Mouse (Mus musculus) forebrain, embryonic 16.5 days (tissue): Measurements from ENCODE around the gene Dnah14. TPM values are rescaled to one million over a fixed set of nuclear protein-coding genes. Genes with fewer than 3 reads are reported as not detected.
A peak's percentile ranks its signal among the peaks of the same experiment; 100 is the strongest.

Experiments used
- ATAC-seq: fragments of 200-750 bp; cut with Nextera tagmentation; 2 replicates; pipeline ENCODE4 v1.8.0; 2017; ENCODE audit warnings: mild to moderate bottlenecking, moderate library complexity
- H3K27ac ChIP-seq: fragments of 300-500 bp; sonication (generic); 2 replicates; pipeline ENCODE4 v1.5.1; 2014; ENCODE audit warnings: low read length, control low read depth
- H3K27me3 ChIP-seq: fragments of 300-500 bp; sonication (generic); replicated peaks from 2 replicates; pipeline ENCODE4 v1.6.1; 2014; ENCODE audit warnings: low read length; ENCODE audit not compliant: control insufficient read depth, insufficient read depth
- H3K36me3 ChIP-seq: fragments of 300-500 bp; sonication (generic); 2 replicates; pipeline ENCODE4 v1.6.1; 2014; ENCODE audit not compliant: control insufficient read depth, insufficient read depth
- H3K4me1 ChIP-seq: fragments of 300-500 bp; sonication (generic); replicated peaks from 2 replicates; pipeline ENCODE4 v1.6.1; 2014; ENCODE audit warnings: low read length; ENCODE audit not compliant: control insufficient read depth, insufficient read depth
- H3K4me2 ChIP-seq: fragments of 300-500 bp; sonication (generic); 2 replicates; pipeline ENCODE4 v1.6.1; 2014; ENCODE audit warnings: mild to moderate bottlenecking, low read length, control low read depth
- H3K4me3 ChIP-seq: fragments of 300-500 bp; sonication (generic); replicated peaks from 2 replicates; pipeline ENCODE4 v1.5.1; 2014; ENCODE audit warnings: mild to moderate bottlenecking, low read length, control low read depth
- H3K9ac ChIP-seq: fragments of 300-500 bp; sonication (generic); replicated peaks from 2 replicates; pipeline ENCODE4 v1.6.1; 2014; ENCODE audit warnings: low read depth, low read length, control low read depth
- H3K9me3 ChIP-seq: fragments of 300-500 bp; sonication (generic); 2 replicates; pipeline ENCODE4 v1.6.1; 2016; ENCODE audit warnings: low read length; ENCODE audit not compliant: control insufficient read depth
- WGBS: fragments of 180-500 bp; shearing (Covaris S2); extraction: QIAGEN DNeasy Blood & Tissue Kit; methylation state at CpG from one replicate; pipeline ENCODE4 v1.1.7; 2014; 5-methylcytosine and 5-hydroxymethylcytosine counted together
- polyA plus RNA-seq: library from polyadenylated mRNA; unstranded; fragments of >200 nt; fragmentation: Nextera tagmentation; extraction: Ambion mirVana; gene quantifications from 2 replicates; pipeline ENCODE4 v1.2.1, GENCODE M21; 2015

The Dnah14 gene
- polyA plus RNA-seq, 1 experiment from 2014 or later = 0.51 TPM

DNA sequence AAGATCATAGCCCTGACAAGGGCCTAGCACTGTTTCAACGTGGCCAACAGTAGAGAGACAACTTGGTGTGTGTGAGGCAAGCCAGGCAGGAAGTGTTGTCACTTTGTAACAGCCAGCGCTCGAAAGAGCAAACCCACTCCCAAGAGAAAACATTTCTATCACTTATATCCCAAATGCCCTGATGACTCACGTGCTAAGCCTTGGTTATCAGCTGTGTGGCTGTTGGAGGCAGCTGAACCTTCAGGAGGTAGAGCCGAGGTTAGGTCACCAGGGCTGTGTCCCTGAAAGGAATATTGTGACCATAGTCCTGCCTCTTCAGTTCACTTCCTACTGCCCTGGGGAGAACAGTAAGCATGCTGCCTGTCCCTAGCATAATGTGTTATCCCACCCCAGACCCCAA lies 25.5 kb upstream of the Dnah14 start:
- Histone ChIP-seq H3K27me3 (no peaks in the 10 kb centered on the region), H3K27ac (no peak overlapping the region), H3K9ac (no peak overlapping the region), H3K9me3 (no peaks in the 10 kb centered on the region), H3K4me1 (peaks cover 10% of the 10 kb centered on the region; the same call in 1 of the 2 replicates), H3K4me3 (no peak overlapping the region), H3K36me3 (no peaks in the 10 kb centered on the region), H3K4me2 (no peak overlapping the region)
- ATAC-seq = no peak
- WGBS = 73% methylated on average over 5 of the region's 5 CpGs

DNA sequence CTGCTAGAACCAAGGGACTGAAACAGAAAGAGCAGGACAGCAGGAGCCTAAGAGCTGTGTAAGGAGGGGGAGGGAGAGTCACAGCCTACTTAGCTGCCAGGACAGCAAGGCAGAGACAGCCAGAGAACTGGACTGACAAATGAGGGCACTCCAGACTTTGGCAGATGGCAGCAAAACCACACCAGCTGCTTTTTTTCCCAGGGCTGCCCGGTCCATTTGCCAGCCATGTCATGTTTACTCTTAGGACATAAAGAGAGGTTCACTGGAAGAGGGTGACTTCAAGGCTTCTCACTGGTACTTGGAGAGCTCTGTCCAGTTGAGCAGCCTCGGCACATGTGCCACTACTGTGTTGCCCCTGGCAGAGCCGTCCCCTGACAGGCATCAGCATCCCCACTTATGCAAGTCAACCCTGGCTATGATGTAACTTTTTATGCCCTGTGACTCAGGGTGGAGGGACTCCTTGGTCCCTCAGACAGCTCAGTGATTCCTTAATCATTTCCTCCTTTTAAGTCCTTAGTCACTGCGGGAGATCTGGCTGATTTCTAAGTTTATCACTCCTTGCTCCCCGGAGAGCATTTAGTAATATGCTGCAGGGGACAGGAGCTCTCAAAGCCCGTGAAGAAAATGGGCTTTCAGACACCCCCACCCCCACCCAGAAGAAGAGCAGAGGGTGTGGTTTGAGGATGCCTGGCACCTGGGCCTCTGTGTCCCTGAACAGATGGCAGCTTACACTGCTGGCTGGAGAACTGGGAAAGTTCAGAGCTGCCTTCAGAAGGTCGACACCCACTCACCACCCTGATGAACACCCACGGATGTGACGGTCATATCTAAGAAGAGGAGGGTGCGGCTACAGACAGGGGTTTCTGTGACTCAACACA lies 23.6 kb upstream of the Dnah14 start:
- no peaks in the 10 kb centered on the region for H3K9me3 ChIP-seq
- no peak overlapping the region for H3K9ac ChIP-seq
- ATAC-seq = peak; percentile 70
- WGBS = 38% methylated on average over 10 of the region's 10 CpGs
- H3K27me3 ChIP-seq = no peaks in the 10 kb centered on the region
- H3K4me3 ChIP-seq = no peak overlapping the region
- H3K4me1 ChIP-seq = peaks cover 10% of the 10 kb centered on the region; the same call in 1 of the 2 replicates
- H3K27ac ChIP-seq = no peak overlapping the region
- H3K36me3 ChIP-seq = no peaks in the 10 kb centered on the region
- no peak overlapping the region for H3K4me2 ChIP-seq

DNA sequence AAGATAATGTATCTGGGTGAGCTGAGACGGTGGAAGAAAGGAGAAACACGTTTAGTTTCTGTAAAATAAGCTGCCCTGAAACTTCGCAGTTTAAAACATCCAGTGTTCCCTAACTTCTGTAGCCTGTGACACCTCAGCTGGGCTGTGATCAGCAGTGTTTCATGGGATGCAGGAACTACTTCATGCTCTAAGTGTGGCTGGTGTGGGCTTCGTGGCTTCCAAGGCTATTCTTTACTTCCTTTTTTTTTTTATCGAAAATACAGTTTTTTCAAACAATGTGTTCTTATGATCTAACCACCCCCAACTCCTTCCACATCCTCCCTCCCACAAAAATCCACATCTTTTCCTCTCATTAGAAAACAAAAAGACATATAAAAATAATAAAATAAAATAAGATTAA lies 20.9 kb upstream of the Dnah14 start:
- Histone ChIP-seq H3K9me3 (no peaks in the 10 kb centered on the region), H3K9ac (no peak overlapping the region), H3K27ac (no peak overlapping the region), H3K4me2 (no peak overlapping the region), H3K4me3 (no peak overlapping the region), H3K4me1 (peaks cover 13% of the 10 kb centered on the region), H3K27me3 (no peaks in the 10 kb centered on the region), H3K36me3 (no peaks in the 10 kb centered on the region)
- no peak for ATAC-seq
- WGBS = 89% methylated on average over 5 of the region's 5 CpGs

DNA sequence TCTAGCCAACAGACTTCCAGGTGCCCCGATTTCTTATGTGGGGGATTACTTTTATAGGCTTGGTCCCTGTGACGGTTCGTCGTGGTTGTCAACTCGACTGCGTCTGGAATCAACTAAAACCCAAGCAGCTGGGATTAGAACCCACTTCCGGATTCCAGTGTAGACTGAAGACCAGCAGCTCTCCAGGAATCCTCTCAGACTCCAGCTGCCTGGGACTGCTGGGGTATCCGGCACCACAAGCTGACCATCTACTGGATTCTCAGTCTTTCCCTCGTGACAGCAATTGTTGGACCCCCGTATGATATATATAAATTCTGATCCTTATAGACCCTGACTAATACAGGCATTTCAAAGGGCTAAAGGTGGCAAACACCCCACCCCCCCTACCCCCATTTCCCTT lies 16.7 kb upstream of the Dnah14 start:
- WGBS = 84% methylated on average over 10 of the region's 10 CpGs
- ATAC-seq = no peak
- H3K27me3 ChIP-seq = no peaks in the 10 kb centered on the region
- H3K4me2 ChIP-seq = no peak overlapping the region
- no peak overlapping the region for H3K9ac ChIP-seq
- no peaks in the 10 kb centered on the region for H3K36me3 ChIP-seq
- H3K27ac ChIP-seq = no peak overlapping the region
- H3K4me1 ChIP-seq = peaks cover 24% of the 10 kb centered on the region
- H3K9me3 ChIP-seq = no peaks in the 10 kb centered on the region
- no peak overlapping the region for H3K4me3 ChIP-seq

DNA sequence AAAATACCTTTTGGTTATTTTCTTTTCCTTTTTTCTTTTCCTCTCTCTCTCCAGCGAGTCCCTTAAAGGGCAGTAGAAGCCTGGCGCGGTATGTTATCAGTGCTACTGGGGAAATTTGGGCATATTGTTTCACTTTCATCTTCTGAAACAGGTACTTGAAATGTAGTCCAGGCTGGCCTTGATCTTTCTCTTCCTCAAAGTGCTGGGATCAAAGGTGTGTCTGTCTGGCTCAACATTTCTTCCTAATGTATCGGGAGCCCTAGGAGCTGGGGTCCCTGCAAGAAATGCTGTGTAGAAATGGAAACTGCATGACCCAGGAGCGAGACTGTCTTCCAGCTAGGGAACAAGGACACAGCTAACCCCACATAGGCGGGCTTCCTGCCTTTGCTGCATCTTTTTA lies 16.0 kb upstream of the Dnah14 start:
- Histone ChIP-seq H3K4me2 (no peak overlapping the region), H3K4me3 (no peak overlapping the region), H3K36me3 (no peaks in the 10 kb centered on the region), H3K27ac (peak overlapping the region; percentile 71; the same call in 1 of the 2 replicates), H3K9ac (0 out of 2 replicates have a peak overlapping the region, but pooled peaks have one; percentile 9), H3K27me3 (no peaks in the 10 kb centered on the region), H3K9me3 (no peaks in the 10 kb centered on the region), H3K4me1 (peaks cover 24% of the 10 kb centered on the region)
- ATAC-seq = no peak
- WGBS = 83% methylated on average over 6 of the region's 6 CpGs

DNA sequence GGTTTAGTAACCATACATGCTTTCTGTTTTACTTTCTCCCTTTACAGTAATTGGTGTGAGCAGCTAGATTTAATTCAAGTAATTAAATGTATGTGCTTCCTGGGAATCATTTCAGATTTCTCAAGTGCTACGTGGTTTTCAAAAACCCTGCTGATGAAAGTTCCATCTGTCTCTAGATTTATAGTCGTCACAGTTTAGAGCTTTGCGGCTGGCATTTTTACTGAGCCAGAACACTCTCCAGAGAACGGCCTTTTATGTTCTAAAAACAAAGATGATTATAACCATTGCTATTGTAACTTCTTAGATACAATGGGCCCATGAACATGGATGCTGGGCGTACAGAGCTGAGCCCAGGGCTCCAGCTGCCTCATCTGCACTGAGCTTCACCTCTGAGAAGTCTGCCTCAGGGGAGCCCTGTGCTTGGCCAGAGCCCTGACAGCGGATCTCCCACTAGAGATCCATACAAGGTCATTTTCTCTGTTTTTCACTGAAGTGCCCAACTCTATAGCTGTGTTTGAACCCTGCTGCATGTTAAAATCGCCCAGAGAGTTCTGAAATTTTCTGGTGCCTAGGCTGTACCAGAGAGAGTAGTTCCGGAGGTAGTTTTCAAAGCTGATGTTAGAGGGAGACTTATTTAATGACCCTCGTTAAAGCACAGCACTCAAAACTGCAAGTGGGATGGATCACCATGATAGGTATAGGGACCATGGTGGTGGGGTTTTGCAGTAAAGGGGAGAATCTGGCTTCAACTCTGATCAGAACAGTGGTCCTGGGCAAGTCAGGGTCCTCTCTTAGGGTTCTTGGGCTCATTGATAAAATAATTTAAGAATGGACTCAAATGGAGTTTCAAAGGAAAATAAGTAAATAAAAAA lies 15.2 kb upstream of the Dnah14 start:
- H3K4me2 ChIP-seq = no peak overlapping the region
- H3K9ac ChIP-seq = no peak overlapping the region
- 29% methylated on average over 9 of the region's 9 CpGs for WGBS
- no peak overlapping the region for H3K4me3 ChIP-seq
- H3K4me1 ChIP-seq = peaks cover 24% of the 10 kb centered on the region
- H3K9me3 ChIP-seq = no peaks in the 10 kb centered on the region
- no peaks in the 10 kb centered on the region for H3K27me3 ChIP-seq
- H3K27ac ChIP-seq = peak overlapping the region; percentile 75
- peak; percentile 47 for ATAC-seq
- H3K36me3 ChIP-seq = no peaks in the 10 kb centered on the region

DNA sequence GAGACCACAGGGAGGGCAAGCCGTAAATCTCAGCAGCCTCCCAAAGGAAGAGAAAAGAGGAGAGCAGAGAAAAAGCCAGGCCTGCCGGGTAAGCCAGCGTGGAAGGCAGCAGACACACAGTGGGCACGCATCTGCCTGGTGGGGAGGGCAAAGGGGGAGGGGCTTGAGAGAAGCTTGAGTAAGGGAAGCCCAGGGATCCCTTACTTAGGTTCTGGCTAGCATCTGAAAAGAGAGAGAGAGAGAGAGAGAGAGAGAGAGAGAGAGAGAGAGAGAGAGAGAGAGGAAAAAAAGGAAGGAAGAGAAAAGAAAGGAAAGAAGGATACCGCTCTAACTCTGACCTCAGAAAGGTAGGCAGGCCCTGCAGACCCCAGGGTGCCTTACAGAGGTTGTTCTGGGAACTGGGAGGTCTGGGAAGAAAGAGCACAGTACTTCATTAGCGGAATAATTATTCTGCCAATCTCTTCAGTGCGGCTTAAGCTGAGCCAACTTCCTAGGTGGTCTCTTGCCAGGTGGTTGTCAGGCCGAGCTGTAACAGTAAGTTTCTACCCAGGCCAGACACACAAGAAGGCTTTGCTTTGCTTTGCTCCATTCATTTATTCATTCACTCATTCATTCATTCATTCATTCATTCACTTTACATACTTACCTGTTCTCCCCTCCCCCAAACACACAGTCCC lies 14.5 kb upstream of the Dnah14 start:
- WGBS = 7% methylated on average over 8 of the region's 8 CpGs
- H3K9ac ChIP-seq = no peak overlapping the region
- H3K4me2 ChIP-seq = no peak overlapping the region
- H3K4me1 ChIP-seq = peaks cover 24% of the 10 kb centered on the region
- H3K4me3 ChIP-seq = no peak overlapping the region
- H3K27ac ChIP-seq = no peak overlapping the region
- H3K27me3 ChIP-seq = no peaks in the 10 kb centered on the region
- no peaks in the 10 kb centered on the region for H3K36me3 ChIP-seq
- no peaks in the 10 kb centered on the region for H3K9me3 ChIP-seq
- peak; percentile 71 for ATAC-seq

DNA sequence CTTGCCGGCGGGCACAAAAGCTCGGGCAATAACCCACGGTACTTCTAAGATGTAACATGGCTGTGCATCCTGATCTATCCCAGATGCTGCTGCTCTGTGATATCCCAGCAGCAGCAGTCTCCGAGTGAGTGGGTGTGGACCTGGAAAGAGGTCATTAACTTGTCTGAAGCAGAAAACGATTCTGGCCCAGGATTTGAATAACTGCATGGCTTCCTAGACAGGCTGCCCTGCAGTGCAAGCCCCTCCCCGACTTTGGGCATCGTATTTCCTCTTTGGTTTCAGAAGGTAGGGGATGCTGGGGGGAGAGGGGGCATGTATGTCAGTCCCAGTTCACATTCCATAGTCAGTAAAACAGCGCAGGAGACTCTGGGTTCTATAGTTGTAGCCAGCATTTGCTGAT lies 6.9 kb upstream of the Dnah14 start:
- Histone ChIP-seq H3K36me3 (no peaks in the 10 kb centered on the region), H3K4me3 (no peak overlapping the region), H3K9me3 (no peaks in the 10 kb centered on the region), H3K9ac (no peak overlapping the region), H3K27ac (no peak overlapping the region), H3K27me3 (no peaks in the 10 kb centered on the region), H3K4me2 (no peak overlapping the region), H3K4me1 (no peaks in the 10 kb centered on the region)
- WGBS = 79% methylated on average over 9 of the region's 9 CpGs
- ATAC-seq = no peak

DNA sequence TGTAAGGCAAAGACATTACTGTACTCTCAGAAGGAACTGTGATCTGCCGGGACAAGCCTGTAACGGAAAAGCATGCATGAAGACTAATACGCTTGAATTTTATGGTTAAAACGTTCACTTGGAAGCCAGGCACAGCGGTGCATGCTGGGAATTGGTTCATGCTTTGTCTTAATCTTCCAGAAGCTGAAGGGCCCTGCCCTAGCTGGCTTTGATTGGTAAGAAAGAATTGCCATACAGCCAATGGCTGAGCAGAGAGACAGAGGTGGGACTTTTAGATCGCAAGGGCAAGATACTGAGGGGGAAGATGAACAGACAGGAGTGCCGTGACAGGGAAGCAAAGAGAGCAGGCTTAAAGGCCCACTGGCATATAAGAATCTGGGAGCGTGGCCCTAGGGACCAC lies 6.8 kb downstream of the Dnah14 start:
- 67% methylated on average over 8 of the region's 8 CpGs for WGBS
- H3K9ac ChIP-seq = no peak overlapping the region
- no peak overlapping the region for H3K4me3 ChIP-seq
- ATAC-seq = no peak
- H3K4me2 ChIP-seq = no peak overlapping the region
- H3K36me3 ChIP-seq = no peaks in the 10 kb centered on the region
- no peaks in the 10 kb centered on the region for H3K27me3 ChIP-seq
- H3K9me3 ChIP-seq = no peaks in the 10 kb centered on the region
- H3K4me1 ChIP-seq = no peaks in the 10 kb centered on the region; the same call in 1 of the 2 replicates
- H3K27ac ChIP-seq = no peak overlapping the region
